Mouse (Mus musculus): ENCODE measurements around the gene Plscr3. TPM values are rescaled to one million over a fixed set of nuclear protein-coding genes. Genes with fewer than 3 reads are reported as not detected.
A peak's percentile ranks its signal among the peaks of the same experiment; 100 is the strongest.

The Plscr3 gene
- total and polyA plus RNA-seq, 3 experiments: 4.6 to 26.0 TPM; not detected in 1

DNA sequence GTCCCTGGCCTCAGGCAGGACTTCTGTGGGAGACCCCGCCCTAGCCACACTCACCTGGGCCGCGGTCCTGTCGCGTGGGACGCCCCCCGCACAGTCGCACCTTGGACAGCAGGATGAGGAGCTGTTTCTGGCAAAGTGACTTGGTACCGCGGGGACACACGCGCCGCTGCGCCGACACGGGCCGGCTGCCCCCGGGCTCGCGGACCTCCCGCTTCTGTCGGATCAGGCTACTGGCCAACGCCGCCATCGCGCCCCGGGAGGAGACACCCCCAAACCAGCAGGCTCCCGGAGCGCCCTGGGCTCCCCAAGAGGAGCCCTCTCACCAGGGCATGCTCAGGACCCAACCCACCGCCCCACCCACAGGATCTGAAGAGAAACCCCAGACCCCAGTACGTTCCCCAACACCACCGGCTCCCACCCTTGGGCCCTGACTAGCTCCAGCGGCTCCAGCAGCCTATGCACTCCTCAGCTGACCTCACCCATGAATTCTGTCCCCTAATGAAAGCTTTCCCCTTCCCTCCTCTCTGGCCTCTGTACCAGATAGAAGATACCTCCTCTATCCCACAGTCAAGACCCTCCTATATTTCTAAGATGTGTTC lies 44.7 kb upstream of the Plscr3 start, which contains the start of gene Fgf11:
Gene Fgf11, minus strand, starts transcription at position 479 of the 599 bp plus-strand sequence.
- H3K36me3 ChIP-seq (ENCODE audit: control insufficient read depth in 1 of 2, insufficient read depth in 2 of 2, low read length in 2 of 2): peaks cover 0 to 8% of the 10 kb centered on the region in 2 experiments; a peak in 2 of 4 replicates
- DNase-seq (ENCODE audit: low read depth, low spot score): no peak
- TF ChIP-seq MAZ (IDR thresholded peaks at IDR 0.05; ENCODE audit: low read depth, low read length) (0 out of 2 replicates have a peak, but pooled peaks have one; percentile 6), TAL1 (IDR thresholded peaks at IDR 0.05; ENCODE audit: low read length) (no peak), SIN3A (IDR thresholded peaks at IDR 0.05; ENCODE audit: low read length) (no peak), NELFE (IDR thresholded peaks at IDR 0.05; ENCODE audit: low read depth, low read length) (peak; percentile 12; the same call in 1 of the 2 replicates)
- peaks cover 5 to 19% of the 10 kb centered on the region in 2 experiments; a peak in 3 of 4 replicates for H3K4me1 ChIP-seq (ENCODE audit: control insufficient read depth in 1 of 2, insufficient read depth in 2 of 2, low read length in 2 of 2)
- H3K9me3 ChIP-seq (replicated peaks; ENCODE audit: insufficient read depth, low read length): no peaks in the 10 kb centered on the region
- no peaks in the 10 kb centered on the region for H3K27me3 ChIP-seq (ENCODE audit: control insufficient read depth in 1 of 2, insufficient read depth in 2 of 2, low read length in 2 of 2)
- peak within 1 kb of the TSS; percentile 77 for H3K9ac ChIP-seq (ENCODE audit: control insufficient read depth, low read depth, low read length, poor library complexity, severe bottlenecking)
- H3K79me2 ChIP-seq (ENCODE audit: control insufficient read depth, insufficient read depth, low read length, poor library complexity): peaks cover 8% of the 10 kb centered on the region; the same call in 1 of the 2 replicates
- peak within 1 kb of the TSS; percentile 70 to 89 for H3K4me3 ChIP-seq (ENCODE audit: control insufficient read depth in 1 of 2, insufficient read depth in 1 of 2, low read depth in 2 of 2, low read length in 2 of 2)
- H3K27ac ChIP-seq (ENCODE audit: control insufficient read depth, low read depth, low read length): peak within 1 kb of the TSS; percentile 74

DNA sequence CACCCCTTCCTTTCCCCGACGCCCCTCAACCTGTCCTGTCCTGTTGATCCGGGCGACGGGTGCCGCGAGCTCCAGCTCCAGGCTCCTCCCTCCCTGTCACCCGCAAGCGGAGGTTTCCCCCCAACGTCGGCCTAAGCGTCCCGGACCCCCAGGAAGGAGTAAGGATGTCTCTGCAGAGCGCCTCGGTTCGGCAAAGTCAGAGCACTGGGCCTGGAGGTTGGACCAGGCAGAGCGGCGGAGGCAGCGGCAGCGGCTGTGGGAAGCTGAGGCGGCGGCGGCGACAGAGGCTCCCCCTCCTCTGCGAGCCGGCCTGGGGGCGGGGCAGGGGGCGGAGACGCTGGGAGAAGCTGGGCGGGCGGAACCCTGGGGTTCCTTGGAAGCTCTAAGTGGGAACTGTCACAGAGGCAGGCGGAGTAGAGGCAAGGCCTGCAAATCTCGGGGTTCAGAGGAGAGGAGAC lies 43.5 kb upstream of the Plscr3 start:
- peak overlapping the region; percentile 70 to 89 for H3K4me3 ChIP-seq (ENCODE audit: control insufficient read depth in 1 of 2, insufficient read depth in 1 of 2, low read depth in 2 of 2, low read length in 2 of 2)
- peaks cover 0 to 8% of the 10 kb centered on the region in 2 experiments; a peak in 2 of 4 replicates for H3K36me3 ChIP-seq (ENCODE audit: control insufficient read depth in 1 of 2, insufficient read depth in 2 of 2, low read length in 2 of 2)
- peaks cover 5 to 19% of the 10 kb centered on the region in 2 experiments; a peak in 3 of 4 replicates for H3K4me1 ChIP-seq (ENCODE audit: control insufficient read depth in 1 of 2, insufficient read depth in 2 of 2, low read length in 2 of 2)
- H3K9ac ChIP-seq (ENCODE audit: control insufficient read depth, low read depth, low read length, poor library complexity, severe bottlenecking): peak overlapping the region; percentile 78
- DNase-seq (ENCODE audit: low read depth, low spot score): peak; percentile 93
- peak overlapping the region; percentile 27; the same call in 1 of the 2 replicates for H3K27ac ChIP-seq (ENCODE audit: control insufficient read depth, low read depth, low read length)
- no peaks in the 10 kb centered on the region for H3K27me3 ChIP-seq (ENCODE audit: control insufficient read depth in 1 of 2, insufficient read depth in 2 of 2, low read length in 2 of 2)
- H3K9me3 ChIP-seq (replicated peaks; ENCODE audit: insufficient read depth, low read length): no peaks in the 10 kb centered on the region
- TF ChIP-seq ZMIZ1 (IDR thresholded peaks at IDR 0.05; ENCODE audit: low read depth, low read length) (peak; percentile 86), SIN3A (IDR thresholded peaks at IDR 0.05; ENCODE audit: low read length) (peak; percentile 35; the same call in 1 of the 2 replicates), POLR2A (IDR thresholded peaks at IDR 0.05; ENCODE audit: control insufficient read depth in 1 of 2, insufficient read depth in 1 of 2, low read depth in 1 of 2, low read length in 2 of 2, poor library complexity in 1 of 2) (peak; percentile 50 to 56; a peak in 2 of 4 replicates), USF2 (IDR thresholded peaks at IDR 0.05; ENCODE audit: borderline replicate concordance in 1 of 2, insufficient read depth in 1 of 2, low read depth in 1 of 2, low read length in 2 of 2) (no peak), KAT2A (conservative IDR thresholded peaks at IDR 0.05; ENCODE audit: low read depth, low read length) (no peak; the same call in 1 of the 2 replicates), POLR2AphosphoS2 (IDR thresholded peaks at IDR 0.05; ENCODE audit: low read length) (peak; percentile 73), GABPA (IDR thresholded peaks at IDR 0.05; ENCODE audit: low read depth, low read length) (0 out of 2 replicates have a peak, but pooled peaks have one; percentile 9), JUND (IDR thresholded peaks at IDR 0.05; ENCODE audit: low read depth, low read length) (no peak), CTCF (IDR thresholded peaks at IDR 0.05 in 2 of 3, conservative IDR thresholded peaks at IDR 0.05 in 1 of 3; ENCODE audit: control insufficient read depth in 1 of 3, insufficient read depth in 1 of 3, low read depth in 2 of 3, low read length in 3 of 3, poor library complexity in 1 of 3, severe bottlenecking in 1 of 3) (no peak), MAX (IDR thresholded peaks at IDR 0.05; ENCODE audit: low read length) (0 out of 2 replicates have a peak, but pooled peaks have one; percentile 18), MEF2A (IDR thresholded peaks at IDR 0.05; ENCODE audit: extremely low read depth, insufficient replicate concordance, low read depth, low read length, poor library complexity, severe bottlenecking) (no peak), NELFE (IDR thresholded peaks at IDR 0.05; ENCODE audit: low read depth, low read length) (peak; percentile 53), RCOR1 (IDR thresholded peaks at IDR 0.05; ENCODE audit: low read depth, low read length) (no peak), TCF12 (IDR thresholded peaks at IDR 0.05; ENCODE audit: low read depth, low read length) (peak; percentile 49; the same call in 1 of the 2 replicates), UBTF (IDR thresholded peaks at IDR 0.05; ENCODE audit: borderline replicate concordance, insufficient read depth, low read depth, low read length) (peak; percentile 92; the same call in 1 of the 2 replicates), MAZ (IDR thresholded peaks at IDR 0.05; ENCODE audit: low read depth, low read length) (peak; percentile 97), MXI1 (IDR thresholded peaks at IDR 0.05; ENCODE audit: low read depth, low read length) (peak; percentile 78), HCFC1 (IDR thresholded peaks at IDR 0.05; ENCODE audit: low read depth, low read length) (peak; percentile 63; the same call in 1 of the 2 replicates), ETS1 (IDR thresholded peaks at IDR 0.05; ENCODE audit: low read depth, low read length) (peak; percentile 3; the same call in 1 of the 2 replicates), USF1 (IDR thresholded peaks at IDR 0.05; ENCODE audit: low read depth, low read length) (no peak)
- peaks cover 8% of the 10 kb centered on the region; the same call in 1 of the 2 replicates for H3K79me2 ChIP-seq (ENCODE audit: control insufficient read depth, insufficient read depth, low read length, poor library complexity)

Data from MEL (cell line).